Mouse (Mus musculus) Muller cell, postnatal 12 days (primary cell): Measurements from ENCODE around the gene Map7d2.
"Not testable (repeated sequence)": the region's sequence is repeated elsewhere in the genome, so short reads cannot be mapped to it uniquely, and the experiment has no call there.

Experiments
- DNase-seq: peaks from one replicate; pipeline ENCODE4 v3.0.0-alpha.2; 2015; ENCODE audit errors: inconsistent ontology term

Map7d2 gene

DNA sequence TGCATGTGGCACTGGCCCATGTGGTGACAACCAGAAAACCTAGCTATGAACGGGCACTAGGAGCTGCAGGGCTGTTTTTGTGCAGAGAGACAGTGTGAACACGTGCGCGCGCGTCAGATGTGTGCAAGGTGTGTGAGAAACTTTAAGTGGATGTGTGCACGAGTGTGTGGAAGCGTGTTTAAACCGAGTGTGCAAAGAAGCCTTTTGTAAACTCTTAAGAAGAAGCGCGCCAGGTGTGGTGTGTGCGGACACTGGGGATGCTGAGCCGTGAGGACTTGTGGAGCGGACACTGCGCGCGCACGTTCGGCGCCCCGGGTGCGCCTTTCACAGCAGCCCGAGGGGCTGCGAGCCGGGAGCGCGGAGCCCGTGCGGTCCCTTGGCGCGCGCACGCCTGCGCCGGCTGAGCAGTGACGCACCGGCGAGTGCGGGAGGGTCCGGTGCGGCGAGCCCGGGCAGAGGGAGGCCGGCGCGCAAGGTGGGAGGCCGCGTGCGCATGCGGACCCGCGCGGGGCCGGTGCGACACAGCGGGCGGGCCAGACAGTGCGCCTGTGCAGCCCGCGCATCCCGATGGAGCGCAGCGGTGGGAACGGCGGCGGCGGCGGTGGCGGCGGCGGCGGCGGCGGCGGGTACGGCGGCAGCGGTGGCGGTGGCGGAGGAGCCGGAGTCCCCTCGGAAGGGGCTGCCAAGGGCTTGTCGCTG is at the start of gene Map7d2:
TSS of gene Map7d2 (plus strand) at position 443 of the 699 bp plus-strand sequence.
- DNase-seq, result peak; percentile 21

DNA sequence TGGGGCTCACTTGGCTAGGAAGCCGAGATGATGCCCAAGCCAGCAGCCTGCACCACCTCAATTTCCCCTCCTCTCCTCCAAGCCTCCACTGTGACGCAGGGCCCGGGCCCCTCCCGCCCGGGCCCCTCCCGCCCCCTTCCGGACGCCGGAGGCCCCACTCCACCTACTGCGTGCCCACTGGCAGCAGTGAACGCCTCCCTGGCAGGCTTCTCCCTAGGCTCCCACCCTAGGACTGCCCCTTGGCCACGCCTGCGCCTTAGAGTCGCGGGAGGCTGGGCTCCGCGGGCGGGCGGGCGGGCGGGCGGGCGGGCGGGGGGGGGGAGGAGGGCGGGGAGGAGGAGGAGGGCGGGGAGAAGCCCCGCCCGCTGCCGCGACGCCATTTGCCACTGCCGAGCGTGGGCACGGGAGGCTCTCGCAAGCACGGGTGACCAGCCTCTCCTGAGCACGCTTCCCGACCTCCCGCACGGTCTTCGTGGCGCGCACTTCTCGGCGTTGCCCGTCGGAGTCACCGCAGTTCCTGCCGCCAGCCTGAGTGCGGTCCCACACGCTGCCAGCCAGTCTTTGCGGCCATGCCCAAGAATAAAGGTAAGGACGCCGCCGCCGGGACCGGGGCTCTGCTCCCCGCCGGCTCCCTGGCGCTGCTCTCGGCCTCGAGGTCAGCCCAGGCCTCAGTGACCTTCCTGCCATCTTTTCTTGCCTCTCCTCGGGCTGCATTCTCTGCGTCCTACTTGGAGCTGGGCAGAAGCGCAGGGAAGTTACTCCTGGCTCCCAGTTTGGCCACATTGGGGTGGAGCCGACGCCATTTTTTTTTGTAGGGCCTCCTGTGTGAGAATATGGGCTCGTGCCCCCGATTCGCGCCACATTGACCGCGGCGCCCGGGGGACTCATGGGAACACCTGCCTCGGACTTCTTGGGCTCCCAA is 42.3 kb upstream of the Map7d2 start, which contains the start of gene Eif1ax:
TSS of gene Eif1ax (plus strand) at position 348 of the 922 bp plus-strand sequence.
- peak; percentile 95 for DNase-seq

DNA sequence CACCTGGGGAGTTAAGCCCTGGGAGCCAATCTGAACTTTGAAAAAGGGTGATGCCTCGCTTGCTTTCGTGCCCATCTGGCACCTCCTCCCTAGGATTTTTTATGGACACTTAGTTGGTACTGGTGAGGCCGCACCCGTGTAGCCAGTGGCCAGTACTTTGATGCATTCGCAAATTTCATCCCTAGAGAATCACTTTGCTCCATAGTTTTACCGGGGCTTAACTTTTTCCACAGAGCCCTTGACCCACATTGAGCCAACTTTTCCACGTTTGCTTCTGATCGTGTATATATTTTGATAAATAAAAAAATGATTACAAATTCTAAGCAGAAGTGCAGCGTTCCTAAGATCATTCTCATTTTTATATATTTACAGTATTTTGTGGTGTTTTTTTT is 41.6 kb upstream of the Map7d2 start:
- DNase-seq, result no peak

DNA sequence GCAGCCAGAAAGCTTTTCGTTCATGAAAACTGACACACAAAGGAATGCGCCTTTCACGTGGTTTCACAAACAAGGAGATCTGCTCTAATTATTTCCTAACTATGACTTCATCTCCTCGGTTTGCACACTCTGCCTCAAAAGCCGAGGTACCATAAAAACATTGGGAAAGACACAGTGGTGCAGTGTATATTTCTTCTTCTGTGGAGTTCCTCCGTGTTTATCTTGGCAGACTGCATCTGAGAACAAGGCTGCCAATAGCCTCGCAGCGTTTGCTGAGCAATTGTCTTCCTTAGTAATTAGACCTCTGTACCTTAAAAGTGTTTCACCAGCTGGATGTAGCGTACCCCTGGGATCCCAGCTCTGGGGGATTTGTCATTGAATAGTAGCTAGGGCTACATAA is 27.3 kb upstream of the Map7d2 start:
- peak; percentile 37 for DNase-seq

DNA sequence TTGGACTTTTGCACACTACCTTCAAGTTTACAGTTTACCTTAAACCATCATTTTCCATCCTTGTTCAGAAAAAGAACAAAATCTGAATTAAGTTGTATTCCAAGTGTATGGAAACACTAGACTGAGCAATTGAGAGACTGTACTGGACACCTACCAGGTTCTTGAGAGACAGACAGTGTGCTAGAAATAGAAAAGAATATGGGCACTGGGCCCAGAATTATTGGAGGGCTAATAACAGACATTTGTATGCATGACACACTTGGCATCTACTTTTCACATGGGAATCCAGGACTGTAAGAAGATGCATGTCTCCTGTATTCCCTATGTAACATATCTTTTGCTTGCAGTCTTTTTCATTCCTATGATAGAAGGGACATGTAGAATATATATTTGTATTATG is 25.4 kb upstream of the Map7d2 start:
- no peak for DNase-seq

DNA sequence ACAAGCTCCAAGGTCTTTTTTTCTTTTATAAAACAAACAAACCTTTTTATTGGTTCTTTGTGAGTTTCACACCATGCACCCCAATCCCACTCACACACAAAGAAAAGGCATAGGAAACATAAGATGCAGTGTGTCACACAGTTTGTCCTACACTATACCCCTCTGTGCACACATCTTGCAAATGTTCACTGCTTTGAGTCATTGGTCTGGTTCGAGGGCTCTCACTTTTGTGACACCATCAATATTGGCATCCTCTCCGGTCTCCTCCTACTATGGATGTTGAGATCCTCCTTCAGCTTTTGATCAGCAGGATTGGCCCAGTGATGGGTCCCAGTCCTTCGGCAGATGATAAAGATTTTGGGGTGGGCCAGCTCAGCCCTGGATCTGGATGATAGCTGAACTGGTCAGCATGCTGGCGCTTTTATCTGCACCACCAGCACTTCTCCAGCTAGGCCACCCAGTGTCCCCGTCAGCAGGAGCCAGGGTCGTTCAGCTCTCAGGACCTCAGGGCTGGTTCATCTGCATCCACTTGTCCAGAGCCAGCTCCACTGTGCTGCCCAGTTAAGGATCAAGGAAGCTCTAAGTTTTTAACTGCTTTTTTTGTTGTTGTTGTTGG is 23.9 kb upstream of the Map7d2 start:
- no peak for DNase-seq

DNA sequence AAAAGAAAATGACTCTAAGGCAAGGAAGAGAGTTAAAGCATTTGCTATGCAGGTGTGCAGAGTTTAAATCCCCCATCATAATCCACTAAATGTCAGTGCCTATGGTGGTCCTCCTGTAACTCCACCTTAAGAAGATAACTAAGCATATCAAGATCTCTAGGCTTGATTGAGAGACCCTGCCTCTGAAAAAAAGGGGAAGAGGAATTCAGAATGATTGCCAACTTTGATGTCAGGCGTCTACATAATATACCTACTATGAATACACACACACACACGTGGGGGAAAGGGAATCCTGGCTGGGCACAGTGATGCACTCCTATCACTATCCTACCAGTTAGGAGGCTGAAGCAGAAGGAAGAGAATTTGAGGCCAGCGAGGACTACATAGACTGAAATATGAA is 23.1 kb upstream of the Map7d2 start:
- no peak for DNase-seq

DNA sequence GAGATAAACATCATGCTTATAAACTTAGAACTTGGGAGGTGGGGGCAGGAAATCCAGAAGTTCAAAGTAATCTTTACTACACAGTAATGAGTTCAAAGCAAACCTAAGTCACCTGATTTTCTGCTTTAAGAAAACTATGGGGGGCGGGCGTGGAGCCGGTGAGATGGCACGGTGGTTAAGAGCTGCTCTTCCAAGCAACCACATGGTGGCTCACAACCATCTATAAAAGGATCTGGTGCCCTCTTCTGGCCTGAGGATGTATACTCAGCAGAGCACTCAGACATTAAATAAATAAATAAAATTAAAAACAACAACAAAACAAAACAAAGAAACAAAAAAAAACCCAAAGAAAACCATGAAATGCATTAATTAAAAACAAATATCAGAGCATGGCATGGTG is 5.1 kb upstream of the Map7d2 start:
- DNase-seq, result peak; percentile 11

DNA sequence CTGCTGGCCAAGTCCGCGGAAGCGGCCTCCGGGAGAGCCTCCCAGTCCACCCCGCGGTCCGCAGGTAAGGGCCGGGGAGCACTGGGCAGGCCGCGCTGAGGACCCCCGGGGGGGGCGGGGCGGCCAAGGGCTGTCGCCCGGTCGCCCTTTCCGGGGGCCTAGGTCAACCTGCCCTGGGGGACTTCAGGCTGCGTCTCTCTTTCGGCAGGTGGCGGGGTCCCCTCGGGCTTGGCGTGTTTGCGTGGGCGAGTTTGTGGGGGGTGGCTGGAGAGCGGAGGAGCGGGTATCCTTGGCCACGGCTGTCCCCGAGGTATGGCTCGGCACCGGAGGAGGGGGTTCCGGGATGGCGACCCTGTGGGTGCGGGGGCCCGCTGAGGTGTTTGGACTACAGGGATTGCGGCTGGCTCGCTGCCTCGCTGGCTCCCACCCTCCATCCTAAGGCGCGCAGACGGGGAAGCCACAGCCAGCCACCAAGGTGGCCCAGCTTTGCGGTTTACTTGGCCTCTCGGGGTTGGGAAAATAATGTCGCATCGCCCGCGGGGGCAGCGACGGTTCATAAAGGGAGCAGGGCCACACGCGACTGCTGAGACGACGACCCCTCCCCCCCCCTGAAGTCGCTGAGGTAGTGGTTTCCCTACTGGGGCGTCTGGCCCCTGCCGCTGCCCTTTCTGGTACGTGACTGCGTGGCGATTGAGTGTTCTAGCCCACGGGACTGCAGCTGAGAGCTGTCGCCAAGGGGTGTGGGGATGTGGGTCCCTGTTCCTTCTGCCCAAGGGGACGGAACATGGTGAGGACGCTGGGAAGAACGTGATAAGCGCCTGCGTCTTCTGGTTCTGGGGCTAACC is 679 bp downstream of the Map7d2 start:
- DNase-seq, result peak; percentile 9

DNA sequence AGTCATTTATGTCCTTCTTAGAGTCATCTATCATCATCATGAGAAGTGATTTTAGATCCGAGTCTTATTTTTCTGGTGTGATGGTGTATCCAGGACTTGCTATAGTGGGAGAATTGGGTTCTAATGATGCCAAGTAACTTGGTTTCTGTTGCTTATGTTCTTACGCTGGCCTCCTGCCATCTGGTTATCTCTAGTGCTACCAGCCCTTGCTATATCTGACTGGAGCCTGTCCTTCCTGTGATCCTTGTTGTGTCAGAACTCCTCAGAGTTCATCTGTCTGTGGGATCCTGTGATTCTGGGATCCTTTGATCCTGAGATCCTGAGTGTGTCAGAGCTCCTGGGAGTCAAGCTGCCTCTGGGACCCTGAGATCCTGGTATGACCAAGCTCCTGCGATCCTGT is 16.1 kb downstream of the Map7d2 start:
- not testable (repeated sequence) for DNase-seq

DNA sequence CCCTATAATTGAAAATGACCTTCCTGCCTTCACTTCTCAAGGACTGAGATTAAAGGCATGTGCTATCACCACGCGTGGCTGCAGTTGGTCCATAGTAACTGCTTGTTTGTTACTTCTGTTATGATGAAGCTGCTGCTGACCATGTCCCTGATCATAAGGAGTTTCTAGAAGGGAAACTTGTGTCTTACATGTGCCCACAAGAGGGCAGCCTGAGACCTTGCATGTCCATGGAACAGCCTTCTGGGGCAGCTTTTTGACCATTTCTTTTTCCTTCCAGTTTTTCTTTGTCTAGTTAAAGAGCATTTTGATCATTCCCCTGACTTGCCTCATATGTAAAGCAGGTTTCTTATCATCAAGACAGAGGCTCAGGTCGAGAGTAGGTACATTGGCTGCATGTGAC is 27.8 kb downstream of the Map7d2 start:
- peak; percentile 24 for DNase-seq

DNA sequence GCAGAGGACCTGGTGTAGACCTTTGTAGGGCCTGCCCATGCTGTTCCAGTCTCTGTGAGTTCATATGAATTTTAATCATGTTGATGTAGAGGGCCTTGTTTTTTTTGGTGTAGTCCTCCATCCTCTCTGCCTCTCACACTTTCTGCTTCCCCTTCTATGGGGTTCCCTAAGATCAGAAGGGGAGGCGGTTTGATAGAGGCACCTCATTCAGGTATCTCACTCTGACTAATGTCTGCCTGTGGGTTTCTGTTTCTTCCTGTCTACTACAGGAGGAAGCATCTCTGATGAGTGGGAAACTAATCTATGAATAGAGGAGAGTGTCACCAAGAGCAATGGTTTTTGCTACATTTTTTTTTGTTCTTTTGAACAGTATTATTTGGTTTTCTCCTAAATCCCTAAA is 32.8 kb downstream of the Map7d2 start:
- no peak for DNase-seq

DNA sequence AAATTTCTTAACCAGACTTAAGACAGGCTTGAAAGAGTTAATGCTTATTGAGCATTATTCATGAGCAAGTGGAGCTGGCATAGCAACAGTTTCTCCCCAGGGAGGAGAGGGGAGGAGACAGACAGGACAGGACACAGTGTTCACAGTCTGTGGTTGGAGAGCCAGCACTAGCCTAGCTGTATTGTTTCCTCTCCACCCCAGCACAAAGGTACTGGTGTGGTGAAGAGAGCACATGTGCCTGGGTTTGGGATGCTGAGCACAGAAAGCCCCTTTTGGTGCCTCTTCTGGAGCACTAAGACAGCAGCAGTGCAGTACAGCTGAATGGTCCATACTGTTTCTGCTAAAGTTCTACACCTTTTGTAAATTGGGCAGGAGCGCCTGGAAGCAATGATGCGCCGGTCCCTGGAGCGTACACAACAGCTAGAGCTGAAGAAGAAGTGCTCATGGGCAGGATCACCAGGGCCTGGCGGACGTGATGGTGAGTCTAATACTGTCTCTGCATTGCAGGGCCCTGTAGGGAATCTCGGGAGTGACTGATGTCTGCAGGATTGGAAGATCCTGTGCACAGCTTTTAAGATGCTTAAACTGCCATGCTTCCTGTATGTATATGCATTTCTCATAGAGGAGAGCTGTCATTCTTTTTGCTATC is 44.8 kb downstream of the Map7d2 start:
- DNase-seq, result no peak

DNA sequence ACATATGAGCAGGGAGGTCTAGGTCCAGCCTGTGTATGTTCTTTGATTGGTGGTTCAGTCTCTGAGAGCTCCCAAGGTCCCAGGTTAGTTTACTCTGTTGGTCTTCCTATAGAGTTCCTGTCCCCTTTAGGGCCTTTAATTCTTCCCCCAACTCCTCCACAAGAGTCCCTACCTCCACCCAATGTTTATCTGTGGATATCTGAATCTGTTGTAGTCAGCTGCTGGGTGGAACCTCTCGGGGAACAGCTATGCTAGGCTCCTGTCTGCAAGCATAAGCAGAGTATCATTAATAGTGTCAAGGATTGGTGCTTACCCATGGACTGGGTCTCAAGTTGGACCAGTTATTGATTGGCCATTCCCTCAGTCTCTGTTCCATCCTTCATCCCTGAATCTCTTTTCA is 60.4 kb downstream of the Map7d2 start:
- no peak for DNase-seq

DNA sequence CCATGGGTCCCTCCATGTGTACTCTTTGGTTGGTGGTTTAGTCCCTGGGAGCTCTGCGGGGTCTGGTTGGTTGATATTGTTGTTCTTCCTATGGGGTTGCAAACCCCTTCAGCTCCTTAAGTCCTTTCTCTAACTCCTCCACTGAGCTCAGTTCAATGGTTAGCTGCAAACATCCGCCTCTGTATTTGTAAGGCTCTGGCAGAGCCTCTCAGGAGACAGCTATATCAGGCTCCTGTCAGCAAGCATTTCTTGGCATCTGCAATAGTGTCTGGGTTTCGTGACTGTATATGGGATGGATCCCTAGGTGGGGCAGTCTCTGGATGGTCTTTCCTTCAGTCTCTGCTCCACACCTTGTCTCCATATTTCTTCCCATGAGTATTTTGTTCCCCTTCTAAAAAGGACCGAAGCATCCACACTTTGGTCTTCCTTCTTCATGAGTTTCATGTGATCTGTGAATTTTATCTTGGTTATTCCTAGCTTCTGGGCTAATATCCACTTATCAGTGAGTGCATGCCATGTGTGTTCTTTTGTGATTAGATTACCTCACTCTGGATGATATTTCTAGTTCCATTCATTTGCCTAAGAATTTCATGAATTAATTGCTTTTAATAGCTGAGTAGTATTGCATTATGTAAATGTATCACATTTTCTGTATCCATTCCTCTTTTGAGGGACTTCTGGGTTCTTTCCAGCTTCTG is 64.0 kb downstream of the Map7d2 start:
- not testable (repeated sequence) for DNase-seq

DNA sequence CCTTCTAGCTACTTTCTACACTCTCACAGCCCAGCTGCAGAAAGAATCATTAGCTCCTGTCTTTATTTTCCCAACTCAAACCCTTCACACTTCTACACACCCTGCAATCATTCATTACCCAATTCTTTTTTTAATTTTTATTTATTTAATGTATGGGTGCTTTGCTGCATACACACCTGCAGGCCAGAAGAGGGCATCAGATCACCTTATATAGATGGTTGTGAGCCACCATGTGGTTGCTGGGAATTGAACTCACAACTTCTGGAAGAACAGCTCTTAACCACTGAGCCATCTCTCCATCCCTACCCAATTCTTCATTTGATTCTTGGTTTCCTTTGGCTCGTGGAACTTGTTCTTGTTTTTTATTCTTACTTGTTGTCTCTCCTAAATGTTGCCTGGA is 69.9 kb downstream of the Map7d2 start:
- DNase-seq, result no peak

DNA sequence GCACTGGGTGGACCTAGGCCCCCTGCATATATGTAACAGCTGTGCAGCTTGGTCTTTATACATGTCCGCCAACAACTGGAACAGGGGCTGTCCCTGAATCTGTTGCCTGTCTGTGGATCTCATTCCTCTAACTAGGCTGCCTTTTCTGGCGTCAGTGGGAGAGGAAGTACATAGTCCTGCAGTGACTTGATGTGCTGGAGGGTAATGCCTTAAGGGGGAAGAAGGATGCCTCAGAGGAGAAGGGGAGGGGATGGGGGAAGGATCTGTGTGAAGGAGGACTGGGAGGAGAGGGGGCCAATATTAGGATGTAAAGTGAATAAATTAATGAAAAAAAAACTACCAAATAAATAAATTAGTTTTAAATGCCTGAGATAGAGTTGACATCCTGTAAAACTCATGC is 88.8 kb downstream of the Map7d2 start:
- DNase-seq, result no peak

DNA sequence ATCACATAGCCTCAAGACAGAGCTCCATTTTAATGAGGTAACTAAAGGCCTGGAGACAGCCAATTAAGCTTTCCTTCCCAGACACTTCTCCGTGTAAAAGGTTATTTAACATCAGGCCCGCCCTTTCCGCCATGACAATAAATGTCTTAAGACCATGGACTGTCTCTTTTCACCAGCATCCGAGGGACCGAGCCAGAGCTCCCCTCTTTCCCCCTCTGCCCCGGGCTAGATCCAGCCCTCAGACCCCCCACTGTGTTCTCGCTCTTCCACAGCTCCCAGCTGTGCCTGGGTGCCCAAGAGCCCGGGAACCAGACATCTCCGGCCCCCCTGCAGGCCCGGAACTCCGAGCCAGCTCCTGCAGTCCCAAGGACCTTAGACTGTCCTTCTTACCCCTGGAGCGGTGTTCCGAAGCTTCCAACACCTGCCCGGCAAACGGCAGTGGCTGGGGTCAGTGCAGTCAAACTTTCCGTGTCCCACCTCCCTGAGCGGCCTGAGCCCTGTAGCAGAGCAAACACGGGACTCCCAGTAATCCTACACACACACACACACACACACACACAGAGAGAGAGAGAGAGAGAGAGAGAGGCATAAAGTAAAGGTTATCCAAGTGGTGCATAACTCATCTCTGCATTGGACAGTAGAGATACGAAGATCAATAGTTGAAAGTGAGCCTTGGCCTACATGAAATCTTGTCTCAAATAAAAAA is 94.1 kb downstream of the Map7d2 start:
- no peak for DNase-seq

DNA sequence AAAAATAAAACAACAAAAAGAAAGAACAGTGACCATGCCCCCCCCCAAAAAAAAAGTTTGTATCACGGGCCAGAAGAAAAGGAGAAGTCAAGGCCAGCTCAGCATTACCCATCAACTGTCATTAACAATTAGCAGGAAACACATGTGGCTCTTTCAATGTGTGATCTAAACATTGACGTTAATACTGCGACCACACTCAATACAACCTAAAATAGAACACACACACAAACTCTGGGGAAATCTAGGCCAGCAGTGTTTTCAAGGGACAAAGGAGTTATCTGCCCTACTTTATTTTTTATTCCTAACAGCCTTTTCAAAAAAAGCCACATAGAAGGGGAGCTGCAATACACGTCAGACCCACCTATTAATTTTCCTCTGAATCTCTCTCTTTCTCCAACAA is 94.7 kb downstream of the Map7d2 start:
- DNase-seq, result no peak
